Mouse (Mus musculus) heart, adult 2 months (tissue): ENCODE results near the gene Acadvl. TPM values are rescaled to one million over a fixed set of nuclear protein-coding genes. Genes with fewer than 3 reads are reported as not detected.

ENCODE experiments used
- DNase-seq, 2 experiments: peaks; one replicate each; pipeline ENCODE4 v3.0.0; 2021
- H3K27ac ChIP-seq: fragments of 200-600 bp; 2 replicates; pipeline ENCODE4 v1.8.1; 2022
- H3K27me3 ChIP-seq: fragments of 200-500 bp; 2 replicates; pipeline ENCODE4 v1.6.1; 2012; ENCODE audit warnings: mild to moderate bottlenecking, low read length, inconsistent platforms, mixed read lengths; ENCODE audit not compliant: control insufficient read depth, insufficient read depth
- H3K36me3 ChIP-seq: fragments of 200-500 bp; 2 replicates; pipeline ENCODE4 v1.6.1; 2012; ENCODE audit warnings: low read length, inconsistent platforms; ENCODE audit not compliant: control insufficient read depth, insufficient read depth
- H3K4me1 ChIP-seq: fragments of 200-500 bp; 2 replicates; pipeline ENCODE4 v1.6.1; 2011; ENCODE audit warnings: low read length; ENCODE audit not compliant: control insufficient read depth, insufficient read depth
- H3K4me3 ChIP-seq: fragments of 200-600 bp; 2 replicates; pipeline ENCODE4 v1.8.1; 2022
- H3K79me2 ChIP-seq: fragments of 200-500 bp; replicated peaks from 2 replicates; pipeline ENCODE4 v1.6.1; 2012; ENCODE audit warnings: mild to moderate bottlenecking, inconsistent platforms, low read length, moderate library complexity, mixed read lengths; ENCODE audit not compliant: control insufficient read depth, insufficient read depth
- H3K9ac ChIP-seq: fragments of 200-500 bp; 2 replicates; pipeline ENCODE4 v1.6.1; 2012; ENCODE audit warnings: low read depth, mild to moderate bottlenecking, control low read depth, inconsistent platforms, low read length, mixed read lengths
- CTCF ChIP-seq: fragments of 200-600 bp; IDR thresholded peaks from 2 replicates; pipeline ENCODE4 v1.8.1; 2022; ENCODE audit warnings: antibody characterized with exemption, mild to moderate bottlenecking, moderate library complexity
- EP300 ChIP-seq: fragments of 200-500 bp; IDR thresholded peaks from 2 replicates; pipeline ENCODE4 v1.6.1; 2011; ENCODE audit warnings: low read depth, low read length, control low read depth; ENCODE audit not compliant: insufficient read depth
- POLR2A ChIP-seq: fragments of 200-500 bp; IDR thresholded peaks from 2 replicates; pipeline ENCODE4 v1.6.1; 2011; ENCODE audit warnings: mild to moderate bottlenecking, low read depth, low read length, control low read depth; ENCODE audit not compliant: insufficient read depth
- WGBS: fragments of 180-500 bp; shearing (Covaris S2); methylation state at CpG from one replicate; pipeline ENCODE4 v1.1.7; 2018; 5-methylcytosine and 5-hydroxymethylcytosine counted together
- intact Hi-C: fragments of 180-260 bp; cut with DNase I; formaldehyde crosslinking; loops from one replicate; pipeline ENCODE4 v1.15.1; 2025
- polyA plus RNA-seq: library from polyadenylated mRNA; depleted of rRNA; stranded (reverse); fragments of >200 nt; gene quantifications from 2 replicates; pipeline ENCODE4 v1.2.3, GENCODE M21; 2012
- total RNA-seq, 2 experiments: library from RNA; stranded (reverse); gene quantifications; 2 replicates each; pipeline ENCODE4 v1.2.3; 2021

Gene Acadvl
- total and polyA plus RNA-seq, 3 experiments: 701 to 1,355 (median 1,139) TPM

DNA sequence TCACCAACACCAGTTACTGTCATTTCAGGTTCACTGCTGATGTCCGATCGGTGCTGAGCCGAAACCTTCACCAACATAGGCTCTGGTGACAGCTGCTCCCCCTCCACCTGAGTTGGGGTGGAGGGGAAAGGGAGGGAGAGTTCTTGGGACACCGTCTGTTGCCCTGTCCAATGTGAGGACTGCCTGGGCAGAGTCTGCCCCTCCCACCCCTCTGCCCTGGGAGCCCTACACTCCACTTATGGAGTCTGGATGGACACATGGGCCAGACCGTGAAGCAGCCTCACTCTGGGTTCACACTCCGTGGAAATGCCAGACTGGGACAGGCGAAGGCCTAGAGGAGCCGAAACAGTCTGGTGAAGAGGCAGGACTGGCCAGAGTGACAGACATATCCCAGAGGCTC is 25.3 kb downstream of the Acadvl start:
- WGBS: 78% methylated on average over 8 of the region's 8 CpGs
- H3K4me3 ChIP-seq: no peak overlapping the region
- H3K36me3 ChIP-seq: peaks cover 23% of the 10 kb centered on the region

DNA sequence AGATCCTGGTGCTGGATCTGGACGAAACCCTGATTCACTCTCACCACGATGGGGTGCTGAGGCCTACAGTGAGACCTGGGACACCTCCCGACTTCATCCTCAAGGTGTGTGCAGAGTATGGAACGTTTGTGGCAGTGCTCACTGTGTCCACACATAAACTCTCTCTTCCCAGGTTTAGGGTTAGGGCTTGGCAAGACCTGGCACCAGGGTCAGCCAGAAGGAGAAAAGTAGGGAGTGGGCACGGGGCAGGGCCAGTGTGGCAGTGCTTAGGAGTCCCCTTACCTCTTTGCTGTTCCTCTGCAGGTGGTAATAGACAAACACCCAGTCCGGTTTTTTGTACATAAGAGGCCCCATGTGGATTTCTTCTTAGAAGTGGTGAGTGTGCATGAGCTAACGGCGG is 30.8 kb downstream of the Acadvl start:
- no peak for TF ChIP-seq CTCF
- no peak for TF ChIP-seq POLR2A
- no peak for TF ChIP-seq EP300
- H3K27ac ChIP-seq: peak overlapping the region; percentile 90
- H3K9ac ChIP-seq: no peak overlapping the region
- WGBS: 88% methylated on average over 8 of the region's 8 CpGs
- no peaks in the 10 kb centered on the region for H3K27me3 ChIP-seq
- H3K4me1 ChIP-seq: peaks cover 5% of the 10 kb centered on the region
- no peak overlapping the region for H3K4me3 ChIP-seq
- intact Hi-C loops: no loop called here
- DNase-seq: no peak
- H3K36me3 ChIP-seq: peaks cover 7% of the 10 kb centered on the region
- H3K79me2 ChIP-seq: 0 out of 2 replicates have a peak, but pooled peaks cover 1% of the 10 kb centered on the region

More for the DNA sequence above, 25.3 kb downstream of the Acadvl start:
- TF ChIP-seq EP300 (no peak), CTCF (no peak), POLR2A (no peak)
- no peak for DNase-seq
- intact Hi-C loops: loop anchor here (5.0 to 10.0 kb wide), 2 partner anchors 68 to 575 kb away; partner anchors contain the start of genes Eif5a and Kdm6b
- no peaks in the 10 kb centered on the region; the same call in none of the 2 replicates for H3K79me2 ChIP-seq
- peak overlapping the region; percentile 87 for H3K27ac ChIP-seq
- H3K4me1 ChIP-seq: peaks cover 5% of the 10 kb centered on the region
- H3K27me3 ChIP-seq: no peaks in the 10 kb centered on the region
- H3K9ac ChIP-seq: no peak overlapping the region

GRCm38 (mm10) chr11:69983377-69983776 is 31.8 kb downstream of the Acadvl start:
- H3K4me1 ChIP-seq: peaks cover 5% of the 10 kb centered on the region
- DNase-seq: peak in 1 of 2 experiments; percentile 52
- H3K27me3 ChIP-seq: no peaks in the 10 kb centered on the region
- WGBS: 44% methylated on average over 4 of the region's 4 CpGs
- intact Hi-C loops: no loop called here
- peaks cover 3% of the 10 kb centered on the region for H3K36me3 ChIP-seq
- peak overlapping the region; percentile 90 for H3K27ac ChIP-seq
- 0 out of 2 replicates have a peak, but pooled peaks cover 1% of the 10 kb centered on the region for H3K79me2 ChIP-seq
- H3K4me3 ChIP-seq: no peak overlapping the region
- peak overlapping the region; percentile 50 for H3K9ac ChIP-seq
- TF ChIP-seq POLR2A: no peak
- no peak for TF ChIP-seq CTCF
- 0 out of 2 replicates have a peak, but pooled peaks have one; percentile 19 for TF ChIP-seq EP300

DNA sequence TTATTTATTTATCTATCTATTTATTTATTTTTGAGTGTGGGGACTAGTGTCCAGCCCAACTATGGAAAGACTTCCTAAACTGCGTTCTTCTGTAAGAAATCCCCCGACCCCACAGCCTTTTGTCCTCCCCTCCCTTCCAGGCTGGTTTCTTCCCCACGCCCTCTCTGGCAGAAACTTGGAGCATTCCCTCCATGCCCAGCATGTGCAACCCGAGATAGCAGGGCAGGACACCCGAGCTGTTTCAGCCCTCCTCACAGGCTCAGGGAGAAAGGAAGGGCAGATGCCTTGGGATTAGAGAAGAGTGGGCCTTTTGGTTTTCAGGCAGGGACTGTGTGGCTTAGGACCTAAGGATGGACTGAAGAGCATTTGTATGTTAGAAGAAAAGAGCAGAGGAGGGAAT is 32.3 kb downstream of the Acadvl start:
- H3K4me3 ChIP-seq: no peak overlapping the region; the same call in 1 of the 2 replicates
- H3K79me2 ChIP-seq: 0 out of 2 replicates have a peak, but pooled peaks cover 1% of the 10 kb centered on the region
- H3K27me3 ChIP-seq: no peaks in the 10 kb centered on the region
- TF ChIP-seq POLR2A: no peak
- TF ChIP-seq EP300: no peak
- TF ChIP-seq CTCF: no peak
- peak overlapping the region; percentile 90 for H3K27ac ChIP-seq
- WGBS: 19% methylated on average over 5 of the region's 5 CpGs
- intact Hi-C loops: no loop called here
- H3K4me1 ChIP-seq: peaks cover 5% of the 10 kb centered on the region
- peak in 1 of 2 experiments; percentile 60 for DNase-seq
- H3K36me3 ChIP-seq: peaks cover 3% of the 10 kb centered on the region
- H3K9ac ChIP-seq: peak overlapping the region; percentile 50

- Histone ChIP-seq H3K27ac (peak within 1 kb of the TSS; percentile 90), H3K9ac (peak within 1 kb of the TSS; percentile 91), H3K36me3 (peaks cover 3% of the 10 kb centered on the region), H3K27me3 (no peaks in the 10 kb centered on the region), H3K4me3 (peak within 1 kb of the TSS; percentile 85), H3K4me1 (peaks cover 5% of the 10 kb centered on the region), H3K79me2 (0 out of 2 replicates have a peak, but pooled peaks cover 1% of the 10 kb centered on the region)
- intact Hi-C loops: no loop called here
- TF ChIP-seq CTCF: no peak
- no peak for TF ChIP-seq EP300
- TF ChIP-seq POLR2A: no peak
- DNase-seq: no peak
- 30% methylated on average over 8 of the region's 8 CpGs for WGBS
These were observed 33.0 kb downstream of the Acadvl start, which contains the start of gene Elp5 for GRCm38 (mm10) chr11:69982225-69982624. Gene Elp5, minus strand, starts transcription at chr11:69982517.

DNA sequence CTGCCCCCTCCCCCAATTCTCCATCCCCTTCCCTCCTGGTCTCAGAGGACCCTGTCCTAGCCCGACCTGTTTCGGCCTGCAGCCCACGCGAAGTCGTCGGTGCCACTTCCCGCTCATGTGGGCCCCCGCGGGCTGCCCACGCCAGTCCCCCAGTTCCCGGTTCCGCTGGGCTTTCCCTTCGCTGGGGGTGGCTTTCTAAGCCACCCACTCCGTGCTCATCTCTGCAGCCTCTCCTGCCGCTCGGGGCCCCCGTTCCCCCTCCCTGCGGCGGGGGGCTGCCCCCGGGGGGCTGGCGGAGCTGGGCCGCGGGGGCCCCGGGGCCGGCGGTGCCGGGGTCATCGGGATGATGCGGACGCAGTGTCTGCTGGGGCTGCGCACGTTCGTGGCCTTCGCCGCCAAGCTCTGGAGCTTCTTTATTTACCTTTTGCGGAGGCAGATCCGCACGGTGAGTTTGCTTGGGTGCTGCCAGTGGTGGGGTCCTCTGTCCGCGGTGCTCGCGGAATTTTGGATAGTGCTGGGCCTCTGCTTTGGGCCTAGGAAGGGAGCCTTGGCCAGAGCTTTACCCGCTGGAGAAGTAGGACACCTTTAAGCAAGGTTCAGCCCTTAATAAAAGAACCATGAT is 34.0 kb downstream of the Acadvl start, which contains the start of gene Ctdnep1:
TSS of gene Ctdnep1 (plus strand) at position 16 of the 622 bp plus-strand sequence.
- no peaks in the 10 kb centered on the region for H3K27me3 ChIP-seq
- peak within 1 kb of the TSS; percentile 90 for H3K27ac ChIP-seq
- WGBS: under 1% methylated on average over 41 of the region's 43 CpGs
- H3K9ac ChIP-seq: peak within 1 kb of the TSS; percentile 91
- H3K4me1 ChIP-seq: peaks cover 5% of the 10 kb centered on the region
- H3K4me3 ChIP-seq: peak within 1 kb of the TSS; percentile 85
- no peak for TF ChIP-seq POLR2A
- TF ChIP-seq EP300: no peak
- TF ChIP-seq CTCF: no peak
- intact Hi-C loops: loop anchor here (2.0 kb wide), 1 partner anchor 14 kb away; the partner anchor contains the start of gene Phf23
- 0 out of 2 replicates have a peak, but pooled peaks cover 1% of the 10 kb centered on the region for H3K79me2 ChIP-seq
- H3K36me3 ChIP-seq: peaks cover 3% of the 10 kb centered on the region
- DNase-seq: no peak
